Mouse (Mus musculus): ENCODE data around the gene Rin3. TPM values are rescaled to one million over a fixed set of nuclear protein-coding genes. Genes with fewer than 3 reads are reported as not detected.

The Rin3 gene
- total and polyA plus RNA-seq, 3 experiments = 17.5 to 38.9 TPM; not detected in 1

DNA sequence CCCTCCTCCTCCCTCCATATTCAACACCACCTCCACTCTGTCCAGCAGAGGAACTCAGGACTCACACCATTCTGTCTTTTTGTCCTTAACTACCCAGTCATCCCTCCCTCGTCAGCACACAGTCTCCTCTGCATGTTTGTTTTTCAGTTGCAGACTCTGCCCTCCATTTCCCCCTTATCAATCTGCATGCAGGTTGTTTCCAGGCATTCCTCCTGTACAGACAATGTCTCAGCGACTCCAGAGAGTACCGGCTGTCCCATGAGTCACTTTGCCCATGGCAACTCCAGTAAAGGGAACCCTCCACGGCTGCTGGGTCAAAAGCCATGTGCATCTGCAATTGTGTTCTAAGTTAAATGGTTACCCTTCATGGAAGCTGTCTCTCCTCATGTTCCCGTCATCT lies 16.4 kb downstream of the Rin3 start:
- no peaks in the 10 kb centered on the region for H3K9me3 ChIP-seq (replicated peaks; ENCODE audit: insufficient read depth, low read length)
- no peaks in the 10 kb centered on the region for H3K79me2 ChIP-seq (ENCODE audit: control insufficient read depth, insufficient read depth, low read length, poor library complexity)
- H3K27me3 ChIP-seq (ENCODE audit: control insufficient read depth in 1 of 2, insufficient read depth in 2 of 2, low read length in 2 of 2) = 0 out of 4 replicates have a peak, but pooled peaks cover 0 to 2% of the 10 kb centered on the region in 2 experiments
- H3K4me1 ChIP-seq (ENCODE audit: control insufficient read depth in 1 of 2, insufficient read depth in 2 of 2, low read length in 2 of 2) = no peaks in the 10 kb centered on the region
- H3K9ac ChIP-seq (ENCODE audit: control insufficient read depth, low read depth, low read length, poor library complexity, severe bottlenecking) = no peak overlapping the region
- no peak overlapping the region for H3K4me3 ChIP-seq (ENCODE audit: control insufficient read depth in 1 of 2, insufficient read depth in 1 of 2, low read depth in 2 of 2, low read length in 2 of 2)
- H3K27ac ChIP-seq (ENCODE audit: control insufficient read depth, low read depth, low read length) = no peak overlapping the region
- TF ChIP-seq USF1 (IDR thresholded peaks at IDR 0.05; ENCODE audit: low read depth, low read length) (no peak), TCF12 (IDR thresholded peaks at IDR 0.05; ENCODE audit: low read depth, low read length) (no peak), MYB (IDR thresholded peaks at IDR 0.05; ENCODE audit: low read depth, low read length) (no peak)
- no peaks in the 10 kb centered on the region for H3K36me3 ChIP-seq (ENCODE audit: control insufficient read depth in 1 of 2, insufficient read depth in 2 of 2, low read length in 2 of 2)
- no peak for DNase-seq (ENCODE audit: low read depth, low spot score)

DNA sequence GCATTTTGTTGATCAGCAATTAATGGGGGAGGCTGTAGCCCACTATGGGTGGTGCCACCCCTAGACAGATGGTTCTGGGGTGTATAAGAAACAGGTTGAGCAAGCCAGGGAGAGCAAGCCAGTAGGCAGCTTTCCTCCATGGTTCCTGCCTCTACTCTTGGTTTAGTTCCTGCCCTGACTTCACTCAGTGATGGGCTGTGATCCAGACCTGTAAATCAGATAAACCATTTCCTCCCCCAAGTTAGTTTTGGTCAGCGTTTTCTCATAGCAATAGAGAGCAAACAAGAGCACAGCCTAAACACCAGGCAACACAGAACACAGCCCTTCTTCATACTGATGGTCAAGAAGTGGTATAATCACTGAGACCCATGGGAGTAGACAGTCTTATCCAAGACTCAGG lies 18.7 kb downstream of the Rin3 start:
- Histone ChIP-seq H3K4me1 (ENCODE audit: control insufficient read depth in 1 of 2, insufficient read depth in 2 of 2, low read length in 2 of 2) (no peaks in the 10 kb centered on the region; a peak in 1 of 4 replicates), H3K27me3 (ENCODE audit: control insufficient read depth in 1 of 2, insufficient read depth in 2 of 2, low read length in 2 of 2) (0 out of 4 replicates have a peak, but pooled peaks cover 0 to 2% of the 10 kb centered on the region in 2 experiments), H3K79me2 (ENCODE audit: control insufficient read depth, insufficient read depth, low read length, poor library complexity) (no peaks in the 10 kb centered on the region), H3K9ac (ENCODE audit: control insufficient read depth, low read depth, low read length, poor library complexity, severe bottlenecking) (no peak overlapping the region), H3K9me3 (replicated peaks; ENCODE audit: insufficient read depth, low read length) (no peaks in the 10 kb centered on the region), H3K36me3 (ENCODE audit: control insufficient read depth in 1 of 2, insufficient read depth in 2 of 2, low read length in 2 of 2) (no peaks in the 10 kb centered on the region), H3K4me3 (ENCODE audit: control insufficient read depth in 1 of 2, insufficient read depth in 1 of 2, low read depth in 2 of 2, low read length in 2 of 2) (no peak overlapping the region), H3K27ac (ENCODE audit: control insufficient read depth, low read depth, low read length) (no peak overlapping the region)
- no peak for DNase-seq (ENCODE audit: low read depth, low spot score)
- TF ChIP-seq RCOR1 (IDR thresholded peaks at IDR 0.05; ENCODE audit: low read depth, low read length) (no peak), TAL1 (IDR thresholded peaks at IDR 0.05; ENCODE audit: low read length) (no peak), ZKSCAN1 (IDR thresholded peaks at IDR 0.05; ENCODE audit: low read depth, low read length) (no peak), NRF1 (IDR thresholded peaks at IDR 0.05; ENCODE audit: insufficient read depth, low read depth, low read length, poor library complexity, severe bottlenecking) (no peak), MAX (IDR thresholded peaks at IDR 0.05; ENCODE audit: low read length) (no peak), MAZ (IDR thresholded peaks at IDR 0.05; ENCODE audit: low read depth, low read length) (no peak), ETS1 (IDR thresholded peaks at IDR 0.05; ENCODE audit: low read depth, low read length) (no peak), POLR2A (IDR thresholded peaks at IDR 0.05; ENCODE audit: control insufficient read depth in 1 of 2, insufficient read depth in 1 of 2, low read depth in 1 of 2, low read length in 2 of 2, poor library complexity in 1 of 2) (no peak), USF2 (IDR thresholded peaks at IDR 0.05; ENCODE audit: borderline replicate concordance in 1 of 2, insufficient read depth in 1 of 2, low read depth in 1 of 2, low read length in 2 of 2) (no peak), RAD21 (IDR thresholded peaks at IDR 0.05; ENCODE audit: low read depth, low read length) (no peak), JUND (IDR thresholded peaks at IDR 0.05; ENCODE audit: low read depth, low read length) (no peak)

DNA sequence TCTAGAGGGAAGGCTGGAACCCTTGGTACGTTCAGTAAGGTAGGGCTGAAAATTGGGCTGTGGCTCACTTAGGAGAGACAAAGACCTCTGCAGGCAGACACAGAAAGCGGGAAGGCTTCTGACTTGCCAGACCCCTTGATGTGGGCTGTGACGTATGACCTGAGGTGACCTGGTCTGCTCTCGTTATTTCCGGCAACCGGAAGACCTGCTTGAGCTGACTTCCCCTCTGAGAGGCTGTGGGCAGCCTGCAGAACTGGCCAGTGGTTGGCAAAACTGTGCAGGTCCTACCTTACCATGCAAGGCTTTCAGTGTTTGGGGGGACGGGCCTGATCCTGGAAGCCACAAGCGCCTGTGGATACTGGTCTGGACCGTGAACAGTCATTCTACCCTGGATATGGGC lies 19.5 kb downstream of the Rin3 start:
- no peaks in the 10 kb centered on the region for H3K79me2 ChIP-seq (ENCODE audit: control insufficient read depth, insufficient read depth, low read length, poor library complexity)
- H3K4me1 ChIP-seq (ENCODE audit: control insufficient read depth in 1 of 2, insufficient read depth in 2 of 2, low read length in 2 of 2) = no peaks in the 10 kb centered on the region; a peak in 1 of 4 replicates
- H3K27ac ChIP-seq (ENCODE audit: control insufficient read depth, low read depth, low read length) = no peak overlapping the region
- H3K36me3 ChIP-seq (ENCODE audit: control insufficient read depth in 1 of 2, insufficient read depth in 2 of 2, low read length in 2 of 2) = no peaks in the 10 kb centered on the region
- H3K9ac ChIP-seq (ENCODE audit: control insufficient read depth, low read depth, low read length, poor library complexity, severe bottlenecking) = no peak overlapping the region
- TF ChIP-seq NRF1 (IDR thresholded peaks at IDR 0.05; ENCODE audit: insufficient read depth, low read depth, low read length, poor library complexity, severe bottlenecking) = no peak
- TF ChIP-seq KAT2A (conservative IDR thresholded peaks at IDR 0.05; ENCODE audit: low read depth, low read length) = no peak
- no peak for TF ChIP-seq CHD1 (IDR thresholded peaks at IDR 0.05; ENCODE audit: low read depth, low read length)
- TF ChIP-seq MAX (IDR thresholded peaks at IDR 0.05; ENCODE audit: low read length) = no peak
- no peak for TF ChIP-seq SIN3A (IDR thresholded peaks at IDR 0.05; ENCODE audit: low read length)
- TF ChIP-seq UBTF (IDR thresholded peaks at IDR 0.05; ENCODE audit: borderline replicate concordance, insufficient read depth, low read depth, low read length) = no peak
- no peak for TF ChIP-seq USF1 (IDR thresholded peaks at IDR 0.05; ENCODE audit: low read depth, low read length)
- no peak for TF ChIP-seq JUND (IDR thresholded peaks at IDR 0.05; ENCODE audit: low read depth, low read length)
- no peak for TF ChIP-seq MYC (IDR thresholded peaks at IDR 0.05; ENCODE audit: low read depth, low read length)
- no peak for DNase-seq (ENCODE audit: low read depth, low spot score)
- H3K9me3 ChIP-seq (replicated peaks; ENCODE audit: insufficient read depth, low read length) = no peaks in the 10 kb centered on the region
- no peak overlapping the region for H3K4me3 ChIP-seq (ENCODE audit: control insufficient read depth in 1 of 2, insufficient read depth in 1 of 2, low read depth in 2 of 2, low read length in 2 of 2)
- 0 out of 4 replicates have a peak, but pooled peaks cover 0 to 2% of the 10 kb centered on the region in 2 experiments for H3K27me3 ChIP-seq (ENCODE audit: control insufficient read depth in 1 of 2, insufficient read depth in 2 of 2, low read length in 2 of 2)

All from MEL (cell line).